Mouse (Mus musculus) liver, embryonic 11.5 days (tissue): ENCODE data around the gene Sox2. TPM values are rescaled to one million over a fixed set of nuclear protein-coding genes. Genes with fewer than 3 reads are reported as not detected.

Source experiments
- ATAC-seq: fragments of 200-750 bp; cut with Nextera tagmentation; replicated peaks from 2 replicates; pipeline ENCODE4 v1.8.0; 2017; ENCODE audit warnings: moderate number of reproducible peaks, mild to moderate bottlenecking, moderate TSS enrichment, moderate library complexity; ENCODE audit not compliant: low FRiP score
- DNase-seq: peaks from one replicate; pipeline ENCODE4 v3.0.0-alpha.2; 2017; ENCODE audit warnings: low spot score
- H3K27ac ChIP-seq: fragments of 300-500 bp; sonication (generic); 2 replicates; pipeline ENCODE4 v1.5.1; 2014; ENCODE audit warnings: mild to moderate bottlenecking, low read depth, low read length, control low read depth
- H3K27me3 ChIP-seq: fragments of 300-500 bp; sonication (generic); replicated peaks from 2 replicates; pipeline ENCODE4 v1.6.1; 2014; ENCODE audit warnings: low read length, mixed read lengths; ENCODE audit not compliant: control insufficient read depth, insufficient read depth
- H3K36me3 ChIP-seq: fragments of 300-500 bp; sonication (generic); 2 replicates; pipeline ENCODE4 v1.6.1; 2014; ENCODE audit warnings: mild to moderate bottlenecking, low read length, moderate library complexity, mixed read lengths; ENCODE audit not compliant: control insufficient read depth, insufficient read depth
- H3K4me1 ChIP-seq: fragments of 300-500 bp; sonication (generic); replicated peaks from 2 replicates; pipeline ENCODE4 v1.6.1; 2014; ENCODE audit warnings: low read length, mixed read lengths; ENCODE audit not compliant: control insufficient read depth, insufficient read depth
- H3K4me2 ChIP-seq: fragments of 300-500 bp; sonication (generic); 2 replicates; pipeline ENCODE4 v1.6.1; 2014; ENCODE audit warnings: mild to moderate bottlenecking, control low read depth, moderate library complexity
- H3K4me3 ChIP-seq: fragments of 300-500 bp; sonication (generic); 2 replicates; pipeline ENCODE4 v1.5.1; 2014; ENCODE audit warnings: low read depth, low read length, control low read depth
- H3K9ac ChIP-seq: fragments of 300-500 bp; sonication (generic); 2 replicates; pipeline ENCODE4 v1.6.1; 2014; ENCODE audit warnings: low read depth, low read length, control low read depth
- H3K9me3 ChIP-seq: fragments of 300-500 bp; sonication (generic); 2 replicates; pipeline ENCODE4 v1.6.1; 2016; ENCODE audit warnings: low read length, inconsistent platforms, mixed read lengths; ENCODE audit not compliant: control insufficient read depth
- WGBS: fragments of 180-500 bp; shearing (Covaris S2); extraction: QIAGEN DNeasy Blood & Tissue Kit; methylation state at CpG from one replicate; pipeline ENCODE4 v1.1.7; 2014; 5-methylcytosine and 5-hydroxymethylcytosine counted together
- polyA plus RNA-seq: library from polyadenylated mRNA; unstranded; fragments of >200 nt; fragmentation: Nextera tagmentation; extraction: Ambion mirVana; gene quantifications from 2 replicates; pipeline ENCODE4 v1.2.1, GENCODE M21; 2014

Sox2 gene
- polyA plus RNA-seq, 1 experiment from 2014 or later = 0.55 TPM

GRCm38 (mm10) chr3:34655311-34656075, 5.3 kb downstream of the Sox2 start:
- Histone ChIP-seq H3K27me3 (peaks cover 97% of the 10 kb centered on the region), H3K4me3 (no peak overlapping the region), H3K9me3 (no peaks in the 10 kb centered on the region), H3K4me2 (no peak overlapping the region), H3K36me3 (no peaks in the 10 kb centered on the region), H3K9ac (no peak overlapping the region), H3K4me1 (0 out of 2 replicates have a peak, but pooled peaks cover 4% of the 10 kb centered on the region), H3K27ac (no peak overlapping the region)
- no peak for DNase-seq
- WGBS = 12% methylated on average over 11 of the region's 11 CpGs
- ATAC-seq = no peak

- Histone ChIP-seq H3K27me3 (peaks cover 97% of the 10 kb centered on the region), H3K9ac (no peak overlapping the region), H3K4me1 (no peaks in the 10 kb centered on the region), H3K27ac (no peak overlapping the region), H3K36me3 (no peaks in the 10 kb centered on the region), H3K9me3 (no peaks in the 10 kb centered on the region), H3K4me3 (no peak overlapping the region), H3K4me2 (no peak overlapping the region)
- WGBS = 11% methylated on average over 3 of the region's 3 CpGs
- DNase-seq = no peak
- ATAC-seq = no peak
Measured at GRCm38 (mm10) chr3:34656153-34656552, 5.9 kb downstream of the Sox2 start.

- no peak overlapping the region for H3K9ac ChIP-seq
- H3K9me3 ChIP-seq = no peaks in the 10 kb centered on the region
- H3K27me3 ChIP-seq = peaks cover 98% of the 10 kb centered on the region
- ATAC-seq = no peak
- no peak overlapping the region for H3K4me3 ChIP-seq
- H3K4me1 ChIP-seq = no peaks in the 10 kb centered on the region
- 8% methylated on average over 23 of the region's 23 CpGs for WGBS
- H3K4me2 ChIP-seq = no peak overlapping the region
- no peak for DNase-seq
- no peaks in the 10 kb centered on the region for H3K36me3 ChIP-seq
- H3K27ac ChIP-seq = no peak overlapping the region
Measured at GRCm38 (mm10) chr3:34656813-34657700, 6.9 kb downstream of the Sox2 start.

GRCm38 (mm10) chr3:34657701-34658090, 7.5 kb downstream of the Sox2 start:
- 18% methylated on average over 2 of the region's 2 CpGs for WGBS

GRCm38 (mm10) chr3:34658241-34658965, 8.2 kb downstream of the Sox2 start:
- H3K9me3 ChIP-seq = no peaks in the 10 kb centered on the region
- no peak overlapping the region for H3K4me2 ChIP-seq
- H3K4me3 ChIP-seq = no peak overlapping the region
- H3K27ac ChIP-seq = no peak overlapping the region
- ATAC-seq (no peak), DNase-seq (no peak)
- 39% methylated on average over 7 of the region's 7 CpGs for WGBS
- H3K36me3 ChIP-seq = no peaks in the 10 kb centered on the region
- no peaks in the 10 kb centered on the region for H3K4me1 ChIP-seq
- H3K27me3 ChIP-seq = peaks cover 100% of the 10 kb centered on the region
- H3K9ac ChIP-seq = no peak overlapping the region

More at GRCm38 (mm10) chr3:34657701-34658090, 7.5 kb downstream of the Sox2 start:
- no peak overlapping the region for H3K4me2 ChIP-seq
- peaks cover 100% of the 10 kb centered on the region for H3K27me3 ChIP-seq
- ATAC-seq = no peak
- H3K9ac ChIP-seq = no peak overlapping the region
- no peaks in the 10 kb centered on the region for H3K4me1 ChIP-seq
- H3K4me3 ChIP-seq = no peak overlapping the region
- H3K27ac ChIP-seq = no peak overlapping the region
- H3K9me3 ChIP-seq = no peaks in the 10 kb centered on the region
- H3K36me3 ChIP-seq = no peaks in the 10 kb centered on the region
- no peak for DNase-seq

GRCm38 (mm10) chr3:34658966-34659535, 8.8 kb downstream of the Sox2 start:
- H3K27ac ChIP-seq = no peak overlapping the region
- WGBS = 39% methylated on average over 8 of the region's 8 CpGs
- no peaks in the 10 kb centered on the region for H3K9me3 ChIP-seq
- H3K4me1 ChIP-seq = peaks cover 5% of the 10 kb centered on the region
- no peak overlapping the region for H3K4me3 ChIP-seq
- H3K4me2 ChIP-seq = no peak overlapping the region
- H3K36me3 ChIP-seq = no peaks in the 10 kb centered on the region
- peaks cover 100% of the 10 kb centered on the region for H3K27me3 ChIP-seq
- ATAC-seq (no peak), DNase-seq (no peak)
- no peak overlapping the region for H3K9ac ChIP-seq

- Histone ChIP-seq H3K9ac (no peak overlapping the region), H3K4me3 (no peak overlapping the region), H3K4me2 (no peak overlapping the region), H3K27me3 (peaks cover 100% of the 10 kb centered on the region), H3K4me1 (peaks cover 8% of the 10 kb centered on the region), H3K36me3 (no peaks in the 10 kb centered on the region), H3K27ac (no peak overlapping the region), H3K9me3 (no peaks in the 10 kb centered on the region)
- no peak for ATAC-seq
- WGBS = 10% methylated on average over 6 of the region's 6 CpGs
- no peak for DNase-seq
Measured at GRCm38 (mm10) chr3:34659861-34660260, 9.7 kb downstream of the Sox2 start.

- Histone ChIP-seq H3K4me2 (no peak overlapping the region), H3K4me1 (peaks cover 8% of the 10 kb centered on the region), H3K36me3 (no peaks in the 10 kb centered on the region), H3K9ac (no peak overlapping the region), H3K27ac (no peak overlapping the region), H3K4me3 (no peak overlapping the region), H3K27me3 (peaks cover 100% of the 10 kb centered on the region), H3K9me3 (no peaks in the 10 kb centered on the region)
- ATAC-seq = no peak
- no peak for DNase-seq
- 7% methylated on average over 14 of the region's 14 CpGs for WGBS
Measured at GRCm38 (mm10) chr3:34660542-34661290, 10.5 kb downstream of the Sox2 start.
